In the genomic region with DNA sequence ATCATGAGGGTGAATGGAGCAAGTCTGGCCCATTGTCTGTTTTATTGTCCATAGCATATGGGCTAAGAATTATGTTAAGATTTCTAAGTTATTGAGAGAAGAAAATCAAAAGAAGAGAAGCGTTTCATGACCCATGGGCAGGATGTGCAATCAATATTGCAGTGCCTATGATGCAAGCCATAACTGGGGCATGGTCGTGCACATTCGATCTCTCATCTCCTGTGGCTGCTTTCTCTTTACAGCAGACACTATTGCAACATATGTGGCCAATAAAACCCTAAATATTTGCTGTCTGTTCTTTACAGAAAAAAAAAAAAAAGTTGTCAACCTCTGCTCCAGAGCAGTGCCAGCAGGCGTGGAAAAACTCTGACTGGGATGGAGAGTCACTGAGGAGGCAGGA, we compare ENCODE assay signal across 31 mouse cellular contexts. TPM values are rescaled to one million over a fixed set of nuclear protein-coding genes. Genes with fewer than 3 reads are reported as not detected.
DNase-seq lines count a peak whose midpoint lies in the region; ATAC-seq and TF ChIP-seq lines count a peak whose summit lies in the region.
"Had no signal": no experiment of that assay in that cellular context is flagged by ENCODE, and none has a peak within 500 bp of the region (broad histone marks: within the 10 kb centered on the region; RNA-seq: fewer than 3 reads in every experiment).

No protein-coding gene starts in this region.

- no peaks in the 10 kb centered on the region for H3K79me3 ChIP-seq in C2C12 (ENCODE audit: low read depth)

- H3K27ac ChIP-seq in liver, embryonic 14.5 days = no peak overlapping the region
- H3K27ac ChIP-seq in liver, postnatal 0 days (ENCODE audit: low read depth) = peak overlapping the region; percentile 73
- H3K27ac ChIP-seq: forebrain, embryonic 10.5 days; forebrain, embryonic 13.5 days; hindbrain, embryonic 12.5 days; hindbrain, embryonic 15.5 days had no signal

- no peaks in the 10 kb centered on the region for H3K27me3 ChIP-seq in C2C12 (ENCODE audit: control insufficient read depth, insufficient read depth, insufficient read length)
- H3K27me3 ChIP-seq in liver, embryonic 14.5 days (ENCODE audit: control insufficient read depth, insufficient read depth, low read length) = no peaks in the 10 kb centered on the region
- no peaks in the 10 kb centered on the region for H3K27me3 ChIP-seq in liver, postnatal 0 days (ENCODE audit: insufficient read depth, low read length)
- H3K27me3 ChIP-seq: CH12.LX; forebrain, embryonic 13.5 days; hindbrain, embryonic 12.5 days; hindbrain, embryonic 15.5 days; Patski had no signal

- H3K4me1 ChIP-seq in liver, embryonic 14.5 days (replicated peaks; ENCODE audit: control insufficient read depth in 2 of 2, insufficient read depth in 2 of 2, low read length in 1 of 2) = peaks cover 51 to 57% of the 10 kb centered on the region in 2 experiments
- peaks cover 43% of the 10 kb centered on the region for H3K4me1 ChIP-seq in liver, postnatal 0 days (ENCODE audit: insufficient read depth)
- H3K4me1 ChIP-seq: hindbrain, embryonic 15.5 days had no signal

- no peaks in the 10 kb centered on the region for H3K79me2 ChIP-seq in C2C12 (ENCODE audit: control insufficient read depth, insufficient read depth)

- ATAC-seq in liver, embryonic 14.5 days (ENCODE audit: insufficient read depth) = no peak
- ATAC-seq in liver, postnatal 0 days = peak; percentile 83
- ATAC-seq: forebrain, embryonic 13.5 days; forebrain, embryonic 16.5 days; Patski had no signal

- DNase-seq in 416B (ENCODE audit: low read depth) = peak; percentile 53
- no peak for DNase-seq in liver, embryonic 14.5 days (ENCODE audit: low read depth in 3 of 3, low spot score in 3 of 3)
- DNase-seq in liver, postnatal 0 days = peak; percentile 49
- no peak for DNase-seq in thymus, postnatal 25 days
- no peak for DNase-seq in kidney, adult 11 months
- DNase-seq in T-cell, adult 2 months (ENCODE audit: low spot score) = no peak
- no peak for DNase-seq in gastrocnemius, postnatal 14 days
- DNase-seq: adrenal gland, adult 8-10 months; adrenal gland, postnatal 25 days; cerebellum, adult 11-12 months; cerebellum, adult 9-10 months; cerebellum, postnatal 14 days; gastrocnemius, postnatal 36 days; heart, adult 11 months had no signal

- TF ChIP-seq EP300 in liver, embryonic 14.5 days (IDR thresholded peaks at IDR 0.05; ENCODE audit: low read depth) = no peak
- no peak for TF ChIP-seq EP300 in liver, postnatal 0 days (IDR thresholded peaks at IDR 0.05; ENCODE audit: low read depth)

- no peak overlapping the region for H3K4me2 ChIP-seq in liver, embryonic 14.5 days (ENCODE audit: low read depth)
- peak overlapping the region; percentile 5; the same call in 1 of the 2 replicates for H3K4me2 ChIP-seq in liver, postnatal 0 days (ENCODE audit: low read depth, low read length)
- H3K4me2 ChIP-seq: forebrain, embryonic 13.5 days; heart, embryonic 11.5 days; hindbrain, embryonic 12.5 days; hindbrain, embryonic 15.5 days had no signal

- no peak overlapping the region for H3ac ChIP-seq in C2C12 (ENCODE audit: control insufficient read depth, insufficient read length, low read depth)

- intact Hi-C loops in gastrocnemius, postnatal 14 days (cut with DNase I; ENCODE audit: low total_unique reads) = no loop called here

- TF ChIP-seq CTCF in C2C12 (IDR thresholded peaks at IDR 0.05; ENCODE audit: control insufficient read depth, insufficient read depth, insufficient read length) = no peak
- no peak for TF ChIP-seq CTCF in liver, embryonic 14.5 days (IDR thresholded peaks at IDR 0.05; ENCODE audit: low read depth)
- no peak for TF ChIP-seq CTCF in liver, postnatal 0 days (IDR thresholded peaks at IDR 0.05; ENCODE audit: low read depth)

- no peak overlapping the region for H3K4me3 ChIP-seq in C2C12 (ENCODE audit: insufficient read depth, poor library complexity, severe bottlenecking)
- H3K4me3 ChIP-seq in liver, embryonic 14.5 days (ENCODE audit: insufficient read depth in 1 of 2, low read depth in 2 of 2, low read length in 2 of 2) = no peak overlapping the region
- no peak overlapping the region for H3K4me3 ChIP-seq in liver, postnatal 0 days (ENCODE audit: low read depth, low read length)
- H3K4me3 ChIP-seq: forebrain, embryonic 10.5 days; forebrain, embryonic 13.5 days; hindbrain, embryonic 12.5 days; hindbrain, embryonic 15.5 days had no signal

- 73% methylated on average over 4 of the region's 4 CpGs for WGBS in liver, embryonic 14.5 days (ENCODE audit: insufficient replicate concordance)
- 56% methylated on average over 4 of the region's 4 CpGs for WGBS in liver, postnatal 0 days (ENCODE audit: insufficient replicate concordance)

- H3K36me3 ChIP-seq in C2C12 (ENCODE audit: control insufficient read depth, insufficient read depth) = no peaks in the 10 kb centered on the region
- no peaks in the 10 kb centered on the region for H3K36me3 ChIP-seq in liver, embryonic 14.5 days (replicated peaks; ENCODE audit: control insufficient read depth, insufficient read depth, low read depth)
- H3K36me3 ChIP-seq in liver, postnatal 0 days (replicated peaks; ENCODE audit: insufficient read depth, low read length) = no peaks in the 10 kb centered on the region
- H3K36me3 ChIP-seq: forebrain, embryonic 10.5 days; G1E; hindbrain, embryonic 12.5 days; hindbrain, embryonic 15.5 days had no signal

- no peaks in the 10 kb centered on the region for H3K9me3 ChIP-seq in liver, embryonic 14.5 days (ENCODE audit: control insufficient read depth, low read length)
- H3K9me3 ChIP-seq in liver, postnatal 0 days (ENCODE audit: low read length) = no peaks in the 10 kb centered on the region
- H3K9me3 ChIP-seq: forebrain, embryonic 10.5 days; forebrain, embryonic 13.5 days; G1E; hindbrain, embryonic 12.5 days; hindbrain, embryonic 15.5 days had no signal

- 0 out of 2 replicates have a peak overlapping the region, but pooled peaks have one; percentile 7 for H3K9ac ChIP-seq in liver, embryonic 14.5 days (replicated peaks)
- no peak overlapping the region for H3K9ac ChIP-seq in liver, postnatal 0 days (replicated peaks)
- H3K9ac ChIP-seq: forebrain, embryonic 13.5 days; hindbrain, embryonic 12.5 days; hindbrain, embryonic 15.5 days had no signal

TF ChIP-seq in C2C12, 6 proteins besides CTCF, POLR2A, EP300 and RAD21:
- TF ChIP-seq MYOD1 (IDR thresholded peaks at IDR 0.05; ENCODE audit: control insufficient read depth, insufficient read length, low read depth) = no peak
- peak; percentile 7 for TF ChIP-seq CEBPB (IDR thresholded peaks at IDR 0.05; ENCODE audit: low read depth)
TF ChIP-seq in C2C12: peak in this region for 1.

RNA-seq across cellular contexts. Expression of a gene that starts 2.1 kb away (rescaled TPM):
- 15.6 TPM for polyA plus RNA-seq in C2C12 (2012; fragmentation: generic; extraction: Trizol)
- polyA plus RNA-seq in liver, embryonic 14.5 days (2012; rRNA removed) = 2.6 and 3.2 TPM in 2 replicates
- polyA plus RNA-seq in liver, embryonic 14.5 days (2014; fragmentation: Nextera tagmentation; extraction: Ambion mirVana) = 3.9 and 4.1 TPM in 2 replicates
- 4.7 and 4.9 TPM in 2 replicates for polyA plus RNA-seq in liver, postnatal 0 days (2015; fragmentation: Nextera tagmentation; extraction: Ambion mirVana)
- 10 to 100 TPM; 16.9 to 18.4 TPM for total RNA-seq in gastrocnemius, postnatal 14 days (2021)

RNA-seq across cellular contexts. Expression of a gene that starts 10.2 kb away (rescaled TPM):
- not detected for polyA plus RNA-seq in C2C12 (2012; fragmentation: generic; extraction: Trizol)
- polyA plus RNA-seq in liver, embryonic 14.5 days (2012; rRNA removed) = not detected in 2 replicates
- polyA plus RNA-seq in liver, embryonic 14.5 days (2014; fragmentation: Nextera tagmentation; extraction: Ambion mirVana) = not detected in 2 replicates
- not detected in 2 replicates for polyA plus RNA-seq in liver, postnatal 0 days (2015; fragmentation: Nextera tagmentation; extraction: Ambion mirVana)
- total RNA-seq in gastrocnemius, postnatal 14 days (2021) = under 1 TPM in 1 of 2 experiments, not detected in 1; 0.68 TPM
- total RNA-seq: adrenal gland, postnatal 25 days; CH12.LX; G1E; hematopoietic stem cell, adult 5-6 weeks had no signal
- polyA plus RNA-seq: brain, embryonic 14.5 days; embryonic facial prominence, embryonic 11.5 days; embryonic facial prominence, embryonic 14.5 days; forebrain, embryonic 10.5 days; forebrain, embryonic 13.5 days; forebrain, embryonic 16.5 days; frontal cortex, adult 2 months; G1E; heart, embryonic 11.5 days; heart, embryonic 14.5 days; heart, postnatal 0 days; hindbrain, embryonic 12.5 days; hindbrain, embryonic 15.5 days; Patski had no signal

RNA-seq across cellular contexts. Expression of a gene that starts 41.9 kb away (rescaled TPM):
- polyA plus RNA-seq in C2C12 (2012; fragmentation: generic; extraction: Trizol) = 111 TPM
- polyA plus RNA-seq in liver, embryonic 14.5 days (2012; rRNA removed) = 4.7 and 18.0 TPM in 2 replicates
- 6.0 and 13.3 TPM in 2 replicates for polyA plus RNA-seq in liver, embryonic 14.5 days (2014; fragmentation: Nextera tagmentation; extraction: Ambion mirVana)
- 11.1 and 12.2 TPM in 2 replicates for polyA plus RNA-seq in liver, postnatal 0 days (2015; fragmentation: Nextera tagmentation; extraction: Ambion mirVana)
- total RNA-seq in gastrocnemius, postnatal 14 days (2021) = 10 to 100 TPM; 42.1 to 52.3 TPM

Comparison
In these comparisons a context has a peak if more than half of its experiments do, and no peak if none do; other contexts are left out.
1. DNase-seq: peak in 416B (single experiment) and liver, postnatal 0 days (single experiment); none in liver, embryonic 14.5 days (0 of 3), thymus, postnatal 25 days (single experiment), kidney, adult 11 months (single experiment), T-cell, adult 2 months (single experiment) and gastrocnemius, postnatal 14 days (single experiment).